Comparison of ENCODE assay signal across 8 mouse cellular contexts in the genomic region with DNA sequence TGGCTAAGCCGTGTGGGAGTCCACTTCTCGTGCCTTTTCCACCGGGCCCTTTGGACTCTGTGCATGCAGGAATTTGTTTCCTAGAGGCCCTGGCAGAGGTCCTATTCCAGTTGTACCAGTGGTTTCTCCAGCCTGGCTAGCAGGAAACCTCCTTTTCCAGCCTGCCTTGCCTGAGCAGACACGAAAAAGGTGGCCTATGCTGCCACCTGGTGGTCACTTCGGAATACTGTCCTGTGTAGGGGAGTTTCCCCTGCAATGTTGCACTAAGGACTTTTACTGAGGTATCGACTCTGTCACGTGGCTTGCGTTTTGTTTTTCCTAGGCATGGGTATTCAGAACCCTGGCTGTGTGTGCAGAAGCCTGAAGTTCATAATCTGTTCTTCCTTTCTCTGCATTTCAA. TPM values are rescaled to one million over a fixed set of nuclear protein-coding genes. Genes with fewer than 3 reads are reported as not detected.
DNase-seq lines count a peak whose midpoint lies in the region; ATAC-seq and TF ChIP-seq lines count a peak whose summit lies in the region.

No protein-coding gene starts in this region.

- peak; percentile 87 for ATAC-seq in forebrain, embryonic 12.5 days (ENCODE audit: low FRiP score)
- ATAC-seq in heart, postnatal 0 days (ENCODE audit: insufficient read depth, low read depth), result peak; percentile 77
- peak; percentile 52 for ATAC-seq in liver, embryonic 15.5 days (ENCODE audit: insufficient read depth)
- ATAC-seq in neural tube, embryonic 12.5 days (ENCODE audit: low FRiP score, low read depth), result peak; percentile 65
- peak; percentile 86 for ATAC-seq in stomach, postnatal 0 days (ENCODE audit: low FRiP score, low TSS enrichment)

- H3K36me3 ChIP-seq in E14TG2a.4 (ENCODE audit: insufficient read depth, low read length), result no peaks in the 10 kb centered on the region
- no peaks in the 10 kb centered on the region for H3K36me3 ChIP-seq in forebrain, embryonic 12.5 days (replicated peaks)
- no peaks in the 10 kb centered on the region for H3K36me3 ChIP-seq in heart, postnatal 0 days (replicated peaks; ENCODE audit: control insufficient read depth, insufficient read depth, low read length)
- no peaks in the 10 kb centered on the region for H3K36me3 ChIP-seq in liver, embryonic 15.5 days (replicated peaks)
- no peaks in the 10 kb centered on the region for H3K36me3 ChIP-seq in neural tube, embryonic 12.5 days
- no peaks in the 10 kb centered on the region for H3K36me3 ChIP-seq in stomach, postnatal 0 days (ENCODE audit: control insufficient read depth, insufficient read depth, low read length)

- DNase-seq in c-Kit-positive CD71-positive TER-119-negative erythroid progenitor cells, embryonic 14.5 days (ENCODE audit: low read depth), result peak; percentile 80
- peak; percentile 91 for DNase-seq in heart, postnatal 0 days (ENCODE audit: low spot score)
- peak; percentile 90 to 93 for DNase-seq in kidney, postnatal 36 days
- DNase-seq in stomach, postnatal 0 days (ENCODE audit: low spot score), result peak; percentile 90

- no peak overlapping the region for H3K9ac ChIP-seq in forebrain, embryonic 12.5 days
- no peak overlapping the region for H3K9ac ChIP-seq in heart, postnatal 0 days (replicated peaks; ENCODE audit: low read depth, low read length)
- H3K9ac ChIP-seq in liver, embryonic 15.5 days, result no peak overlapping the region
- no peak overlapping the region for H3K9ac ChIP-seq in neural tube, embryonic 12.5 days
- no peak overlapping the region for H3K9ac ChIP-seq in stomach, postnatal 0 days (ENCODE audit: low read length)

- H3K27ac ChIP-seq in forebrain, embryonic 12.5 days, result no peak overlapping the region
- peak overlapping the region; percentile 75 for H3K27ac ChIP-seq in heart, postnatal 0 days (ENCODE audit: low read depth)
- H3K27ac ChIP-seq in liver, embryonic 15.5 days (replicated peaks), result no peak overlapping the region
- H3K27ac ChIP-seq in neural tube, embryonic 12.5 days, result no peak overlapping the region
- H3K27ac ChIP-seq in stomach, postnatal 0 days (replicated peaks), result no peak overlapping the region

- peaks cover 56% of the 10 kb centered on the region for H3K4me1 ChIP-seq in E14TG2a.4 (replicated peaks; ENCODE audit: low read depth, low read length)
- peaks cover 19% of the 10 kb centered on the region for H3K4me1 ChIP-seq in forebrain, embryonic 12.5 days
- H3K4me1 ChIP-seq in heart, postnatal 0 days (ENCODE audit: control insufficient read depth, insufficient read depth), result peaks cover 47% of the 10 kb centered on the region
- peaks cover 27% of the 10 kb centered on the region for H3K4me1 ChIP-seq in liver, embryonic 15.5 days (replicated peaks)
- H3K4me1 ChIP-seq in neural tube, embryonic 12.5 days, result peaks cover 7% of the 10 kb centered on the region
- H3K4me1 ChIP-seq in stomach, postnatal 0 days (replicated peaks; ENCODE audit: control insufficient read depth, insufficient read depth), result peaks cover 4% of the 10 kb centered on the region; the same call in 1 of the 2 replicates

- TF ChIP-seq CTCF in E14TG2a.4 (conservative IDR thresholded peaks at IDR 0.05; ENCODE audit: low read length), result peak; percentile 62
- TF ChIP-seq CTCF in heart, postnatal 0 days (IDR thresholded peaks at IDR 0.05; ENCODE audit: low read depth), result peak; percentile 96
- TF ChIP-seq CTCF in stomach, postnatal 0 days (IDR thresholded peaks at IDR 0.05; ENCODE audit: low read depth), result peak; percentile 90

- no peak overlapping the region for H3K4me3 ChIP-seq in E14TG2a.4 (replicated peaks; ENCODE audit: low read length)
- H3K4me3 ChIP-seq in forebrain, embryonic 12.5 days (replicated peaks), result no peak overlapping the region
- no peak overlapping the region for H3K4me3 ChIP-seq in heart, postnatal 0 days (ENCODE audit: low read depth, low read length)
- H3K4me3 ChIP-seq in liver, embryonic 15.5 days (replicated peaks), result no peak overlapping the region
- no peak overlapping the region for H3K4me3 ChIP-seq in neural tube, embryonic 12.5 days
- H3K4me3 ChIP-seq in stomach, postnatal 0 days (ENCODE audit: low read depth, low read length), result no peak overlapping the region

- no peak overlapping the region for H3K4me2 ChIP-seq in forebrain, embryonic 12.5 days
- peak overlapping the region; percentile 42 for H3K4me2 ChIP-seq in heart, postnatal 0 days (ENCODE audit: low read depth, low read length)
- H3K4me2 ChIP-seq in liver, embryonic 15.5 days, result peak overlapping the region; percentile 45
- no peak overlapping the region for H3K4me2 ChIP-seq in neural tube, embryonic 12.5 days (replicated peaks)
- peak overlapping the region; percentile 32; the same call in 1 of the 2 replicates for H3K4me2 ChIP-seq in stomach, postnatal 0 days (replicated peaks; ENCODE audit: low read depth)

- peaks cover 66% of the 10 kb centered on the region for H3K27me3 ChIP-seq in E14TG2a.4 (ENCODE audit: insufficient read depth, low read length)
- peaks cover 45% of the 10 kb centered on the region for H3K27me3 ChIP-seq in forebrain, embryonic 12.5 days
- no peaks in the 10 kb centered on the region for H3K27me3 ChIP-seq in heart, postnatal 0 days (ENCODE audit: control insufficient read depth, insufficient read depth, low read length)
- peaks cover 48% of the 10 kb centered on the region for H3K27me3 ChIP-seq in liver, embryonic 15.5 days
- peaks cover 37% of the 10 kb centered on the region for H3K27me3 ChIP-seq in neural tube, embryonic 12.5 days (replicated peaks)
- H3K27me3 ChIP-seq in stomach, postnatal 0 days (ENCODE audit: control insufficient read depth, insufficient read depth, low read length), result peaks cover 3% of the 10 kb centered on the region; the same call in 1 of the 2 replicates

- no peak for TF ChIP-seq EP300 in heart, postnatal 0 days (IDR thresholded peaks at IDR 0.05; ENCODE audit: low read depth)
- TF ChIP-seq EP300 in stomach, postnatal 0 days (optimal IDR thresholded peaks at IDR 0.05), result no peak

- H3K9me3 ChIP-seq in E14TG2a.4 (ENCODE audit: low read length), result no peaks in the 10 kb centered on the region
- H3K9me3 ChIP-seq in forebrain, embryonic 12.5 days, result no peaks in the 10 kb centered on the region
- H3K9me3 ChIP-seq in heart, postnatal 0 days (replicated peaks; ENCODE audit: control insufficient read depth, low read length), result no peaks in the 10 kb centered on the region
- H3K9me3 ChIP-seq in liver, embryonic 15.5 days (replicated peaks), result no peaks in the 10 kb centered on the region
- no peaks in the 10 kb centered on the region for H3K9me3 ChIP-seq in neural tube, embryonic 12.5 days
- H3K9me3 ChIP-seq in stomach, postnatal 0 days (ENCODE audit: control insufficient read depth, low read length), result no peaks in the 10 kb centered on the region

- 11% methylated on average over 8 of the region's 8 CpGs for WGBS in forebrain, embryonic 12.5 days
- WGBS in heart, postnatal 0 days, result 4% methylated on average over 8 of the region's 8 CpGs
- WGBS in liver, embryonic 15.5 days (ENCODE audit: insufficient replicate concordance), result 8% methylated on average over 8 of the region's 8 CpGs
- 10% methylated on average over 8 of the region's 8 CpGs for WGBS in neural tube, embryonic 12.5 days
- WGBS in stomach, postnatal 0 days, result 2% methylated on average over 8 of the region's 8 CpGs

RNA-seq across cellular contexts. Expression of a gene that starts 16.2 kb away (rescaled TPM):
- polyA plus RNA-seq in forebrain, embryonic 12.5 days (2016; fragmentation: Nextera tagmentation; extraction: Ambion mirVana), result 2.5 and 3.7 TPM in 2 replicates
- 49.7 and 55.9 TPM in 2 replicates for total RNA-seq in heart, postnatal 0 days (2014; rRNA removed; ENCODE audit: low replicate concordance)
- 21.6 and 21.9 TPM in 2 replicates for polyA plus RNA-seq in heart, postnatal 0 days (2015; fragmentation: Nextera tagmentation; extraction: Ambion mirVana)
- polyA plus RNA-seq in liver, embryonic 15.5 days (2015; fragmentation: Nextera tagmentation; extraction: Ambion mirVana), result 20.9 and 22.8 TPM in 2 replicates
- polyA plus RNA-seq in neural tube, embryonic 12.5 days (2016; fragmentation: Nextera tagmentation; extraction: Ambion mirVana), result 6.0 and 6.9 TPM in 2 replicates
- polyA plus RNA-seq in stomach, postnatal 0 days (2015; fragmentation: Nextera tagmentation; extraction: Ambion mirVana), result 31.0 and 36.2 TPM in 2 replicates

Comparison
In these comparisons a context has a peak if more than half of its experiments do, and no peak if none do; other contexts are left out.
1. H3K4me2 ChIP-seq: peak in heart, postnatal 0 days (single experiment), liver, embryonic 15.5 days (single experiment) and stomach, postnatal 0 days (single experiment); none in forebrain, embryonic 12.5 days (single experiment) and neural tube, embryonic 12.5 days (single experiment).
2. Peak in every context shown above with its lines, with median percentiles within 50 percentile points of each other: CTCF ChIP-seq, DNase-seq and ATAC-seq.